Mouse (Mus musculus) hindbrain, embryonic 16.5 days (tissue): ENCODE data around the gene Kpnb1. TPM values are rescaled to one million over a fixed set of nuclear protein-coding genes. Genes with fewer than 3 reads are reported as not detected.

Experiments used
- ATAC-seq: fragments of 200-750 bp; cut with Nextera tagmentation; 2 replicates; pipeline ENCODE4 v1.8.0; 2017; ENCODE audit warnings: moderate TSS enrichment, moderate library complexity
- H3K27ac ChIP-seq: fragments of 300-500 bp; sonication (generic); 2 replicates; pipeline ENCODE4 v1.5.1; 2014; ENCODE audit warnings: low read depth, mild to moderate bottlenecking, control low read depth, low read length, moderate library complexity
- H3K27me3 ChIP-seq: fragments of 300-500 bp; sonication (generic); replicated peaks from 2 replicates; pipeline ENCODE4 v1.6.1; 2014; ENCODE audit warnings: low read length; ENCODE audit not compliant: control insufficient read depth, insufficient read depth
- H3K36me3 ChIP-seq: fragments of 300-500 bp; sonication (generic); 2 replicates; pipeline ENCODE4 v1.6.1; 2014; ENCODE audit warnings: mild to moderate bottlenecking, low read length, moderate library complexity, mixed read lengths; ENCODE audit not compliant: control insufficient read depth, insufficient read depth
- H3K4me1 ChIP-seq: fragments of 300-500 bp; sonication (generic); 2 replicates; pipeline ENCODE4 v1.6.1; 2014; ENCODE audit warnings: low read depth, low read length; ENCODE audit not compliant: control insufficient read depth, insufficient read depth
- H3K4me2 ChIP-seq: fragments of 300-500 bp; sonication (generic); 2 replicates; pipeline ENCODE4 v1.6.1; 2014; ENCODE audit warnings: mild to moderate bottlenecking, low read length, control low read depth, moderate library complexity
- H3K4me3 ChIP-seq: fragments of 300-500 bp; sonication (generic); 2 replicates; pipeline ENCODE4 v1.5.1; 2014; ENCODE audit warnings: mild to moderate bottlenecking, low read length, control low read depth, moderate library complexity
- H3K9ac ChIP-seq: fragments of 300-500 bp; sonication (generic); 2 replicates; pipeline ENCODE4 v1.6.1; 2014; ENCODE audit warnings: low read depth, mild to moderate bottlenecking, control low read depth, low read length, moderate library complexity
- H3K9me3 ChIP-seq: fragments of 300-500 bp; sonication (generic); 2 replicates; pipeline ENCODE4 v1.6.1; 2014; ENCODE audit warnings: mild to moderate bottlenecking, low read length, moderate library complexity; ENCODE audit not compliant: control insufficient read depth
- WGBS: fragments of 180-500 bp; shearing (Covaris S2); extraction: QIAGEN DNeasy Blood & Tissue Kit; methylation state at CpG from one replicate; pipeline ENCODE4 v1.1.7; 2014; 5-methylcytosine and 5-hydroxymethylcytosine counted together
- polyA plus RNA-seq: library from polyadenylated mRNA; unstranded; fragments of >200 nt; fragmentation: Nextera tagmentation; extraction: Ambion mirVana; gene quantifications from 2 replicates; pipeline ENCODE4 v1.2.1, GENCODE M21; 2015

Gene Kpnb1
- polyA plus RNA-seq, 1 experiment from 2014 or later: 29.7 TPM

DNA sequence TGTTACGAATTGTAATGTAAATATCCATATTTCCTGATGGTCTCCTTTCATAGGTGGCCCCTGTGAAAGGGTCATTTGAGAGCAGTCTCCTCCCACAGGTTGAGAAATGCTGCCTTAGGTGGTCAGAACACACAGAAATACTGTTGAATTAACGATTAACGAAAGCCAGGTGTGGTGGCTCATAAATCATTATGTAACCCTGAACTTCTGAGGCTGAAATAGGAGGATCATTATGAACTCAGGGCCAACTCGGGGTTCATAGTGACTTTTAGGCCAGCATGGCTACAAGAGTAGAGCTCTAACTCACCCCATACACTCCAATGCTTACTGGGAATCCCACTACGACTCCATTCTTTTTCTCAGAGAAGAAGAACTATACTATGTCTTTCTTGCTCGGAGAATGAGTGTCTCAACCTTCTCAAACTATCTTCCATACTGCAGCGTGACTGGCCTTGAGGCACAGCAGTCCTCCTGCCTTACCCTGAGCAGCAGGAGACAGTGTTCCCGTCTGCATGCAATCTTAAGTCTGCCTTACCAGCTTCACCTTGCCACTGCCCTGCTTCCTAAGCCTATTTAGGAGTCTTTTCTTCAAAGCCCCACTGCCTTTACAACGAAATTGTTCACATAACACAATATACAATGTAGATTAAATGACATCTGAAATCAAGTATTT lies 23.2 kb upstream of the Kpnb1 start:
- H3K36me3 ChIP-seq: peaks cover 32% of the 10 kb centered on the region
- ATAC-seq: no peak
- H3K4me3 ChIP-seq: no peak overlapping the region

GRCm38 (mm10) chr11:97207011-97207422 lies 19.3 kb upstream of the Kpnb1 start:
- no peak overlapping the region for H3K9ac ChIP-seq
- H3K27ac ChIP-seq: no peak overlapping the region
- peaks cover 15% of the 10 kb centered on the region for H3K36me3 ChIP-seq
- H3K27me3 ChIP-seq: no peaks in the 10 kb centered on the region
- 75% methylated on average over 8 of the region's 8 CpGs for WGBS
- H3K9me3 ChIP-seq: no peaks in the 10 kb centered on the region
- no peak for ATAC-seq
- H3K4me1 ChIP-seq: no peaks in the 10 kb centered on the region
- no peak overlapping the region for H3K4me2 ChIP-seq
- no peak overlapping the region for H3K4me3 ChIP-seq

More for the DNA sequence above, 23.2 kb upstream of the Kpnb1 start:
- 93% methylated on average over 9 of the region's 9 CpGs for WGBS
- H3K9ac ChIP-seq: no peak overlapping the region
- H3K4me2 ChIP-seq: no peak overlapping the region
- H3K27me3 ChIP-seq: no peaks in the 10 kb centered on the region
- H3K9me3 ChIP-seq: no peaks in the 10 kb centered on the region
- no peaks in the 10 kb centered on the region for H3K4me1 ChIP-seq
- no peak overlapping the region for H3K27ac ChIP-seq

GRCm38 (mm10) chr11:97199519-97199918 lies 11.8 kb upstream of the Kpnb1 start:
- WGBS: 81% methylated on average over 6 of the region's 6 CpGs
- no peaks in the 10 kb centered on the region for H3K4me1 ChIP-seq

GRCm38 (mm10) chr11:97198601-97199000 lies 10.9 kb upstream of the Kpnb1 start:
- no peak overlapping the region for H3K9ac ChIP-seq
- no peak overlapping the region for H3K4me2 ChIP-seq
- WGBS: 10% methylated on average over 5 of the region's 5 CpGs
- no peak overlapping the region for H3K27ac ChIP-seq
- ATAC-seq: no peak
- no peaks in the 10 kb centered on the region for H3K4me1 ChIP-seq
- no peaks in the 10 kb centered on the region for H3K36me3 ChIP-seq
- no peak overlapping the region for H3K4me3 ChIP-seq
- no peaks in the 10 kb centered on the region for H3K9me3 ChIP-seq
- no peaks in the 10 kb centered on the region for H3K27me3 ChIP-seq

More at GRCm38 (mm10) chr11:97199519-97199918, 11.8 kb upstream of the Kpnb1 start:
- Histone ChIP-seq H3K27ac (no peak overlapping the region), H3K9ac (no peak overlapping the region), H3K4me3 (no peak overlapping the region), H3K36me3 (no peaks in the 10 kb centered on the region), H3K9me3 (no peaks in the 10 kb centered on the region), H3K4me2 (no peak overlapping the region), H3K27me3 (no peaks in the 10 kb centered on the region)
- no peak for ATAC-seq

DNA sequence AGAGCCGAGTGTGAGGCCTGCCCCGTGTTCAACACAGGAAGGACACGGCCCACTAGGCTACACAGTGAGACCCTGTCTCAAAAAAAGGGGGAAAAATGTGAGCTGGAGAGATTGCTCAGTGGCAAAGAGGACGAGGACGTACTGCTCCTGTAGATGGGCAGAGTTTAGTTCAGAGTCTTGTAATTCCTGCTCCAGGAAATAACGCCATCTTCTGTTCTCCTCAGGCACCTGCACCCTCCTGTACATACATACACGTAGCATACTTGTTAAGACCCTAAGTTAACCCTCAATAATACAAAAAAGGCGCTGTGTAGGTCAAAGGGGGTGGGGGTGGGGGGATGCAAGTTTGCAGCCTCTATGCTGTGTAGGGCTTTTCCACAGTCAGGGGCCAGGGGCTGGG lies 9.3 kb upstream of the Kpnb1 start:
- Histone ChIP-seq H3K4me3 (no peak overlapping the region), H3K27me3 (no peaks in the 10 kb centered on the region), H3K27ac (no peak overlapping the region), H3K4me1 (no peaks in the 10 kb centered on the region), H3K36me3 (no peaks in the 10 kb centered on the region), H3K9me3 (no peaks in the 10 kb centered on the region), H3K9ac (no peak overlapping the region), H3K4me2 (no peak overlapping the region)
- ATAC-seq: no peak
- 84% methylated on average over 8 of the region's 8 CpGs for WGBS

DNA sequence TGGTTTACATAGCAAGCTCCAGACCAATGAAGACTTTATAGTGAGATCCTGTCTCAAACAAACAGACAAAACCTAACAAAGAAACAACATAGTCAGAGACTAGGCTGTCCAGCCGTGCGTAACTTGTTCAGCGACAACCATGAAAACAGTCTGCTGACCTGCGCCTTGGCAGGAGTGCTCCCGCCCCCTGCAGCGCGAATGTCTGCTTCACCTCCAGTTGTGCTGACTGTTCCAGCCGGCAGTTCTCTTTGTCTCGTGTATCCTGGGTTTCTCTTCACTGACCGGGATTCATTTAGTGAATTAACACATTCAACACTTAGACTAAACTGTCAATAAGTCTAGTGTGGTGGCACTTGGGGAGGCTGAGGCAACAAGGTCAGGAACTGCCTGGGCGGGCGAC lies 8.9 kb upstream of the Kpnb1 start:
- no peak for ATAC-seq
- Histone ChIP-seq H3K27me3 (no peaks in the 10 kb centered on the region), H3K9me3 (no peaks in the 10 kb centered on the region), H3K36me3 (no peaks in the 10 kb centered on the region), H3K27ac (no peak overlapping the region), H3K4me1 (no peaks in the 10 kb centered on the region), H3K4me3 (no peak overlapping the region), H3K9ac (no peak overlapping the region), H3K4me2 (no peak overlapping the region)
- 56% methylated on average over 12 of the region's 12 CpGs for WGBS

DNA sequence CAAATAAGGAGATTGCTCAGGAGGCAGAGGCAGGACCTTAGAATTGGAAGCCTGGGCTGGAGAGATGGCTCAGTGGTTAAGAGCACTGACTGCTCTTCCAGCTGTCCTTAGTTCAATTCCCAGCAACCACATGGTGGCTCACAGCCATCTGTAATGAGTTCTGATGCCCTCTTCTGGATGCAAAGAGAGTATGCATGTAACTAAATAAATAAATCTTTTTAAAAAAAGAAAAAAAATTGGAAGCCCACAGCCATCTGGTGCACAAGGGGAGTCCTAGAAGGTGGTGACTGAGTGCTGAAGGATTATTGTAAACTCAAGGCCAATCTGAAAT lies 4.9 kb upstream of the Kpnb1 start:
- Histone ChIP-seq H3K9me3 (no peaks in the 10 kb centered on the region), H3K27ac (no peak overlapping the region), H3K4me1 (peaks cover 6% of the 10 kb centered on the region), H3K4me2 (no peak overlapping the region), H3K4me3 (no peak overlapping the region), H3K9ac (no peak overlapping the region), H3K27me3 (no peaks in the 10 kb centered on the region), H3K36me3 (no peaks in the 10 kb centered on the region)
- ATAC-seq: no peak

DNA sequence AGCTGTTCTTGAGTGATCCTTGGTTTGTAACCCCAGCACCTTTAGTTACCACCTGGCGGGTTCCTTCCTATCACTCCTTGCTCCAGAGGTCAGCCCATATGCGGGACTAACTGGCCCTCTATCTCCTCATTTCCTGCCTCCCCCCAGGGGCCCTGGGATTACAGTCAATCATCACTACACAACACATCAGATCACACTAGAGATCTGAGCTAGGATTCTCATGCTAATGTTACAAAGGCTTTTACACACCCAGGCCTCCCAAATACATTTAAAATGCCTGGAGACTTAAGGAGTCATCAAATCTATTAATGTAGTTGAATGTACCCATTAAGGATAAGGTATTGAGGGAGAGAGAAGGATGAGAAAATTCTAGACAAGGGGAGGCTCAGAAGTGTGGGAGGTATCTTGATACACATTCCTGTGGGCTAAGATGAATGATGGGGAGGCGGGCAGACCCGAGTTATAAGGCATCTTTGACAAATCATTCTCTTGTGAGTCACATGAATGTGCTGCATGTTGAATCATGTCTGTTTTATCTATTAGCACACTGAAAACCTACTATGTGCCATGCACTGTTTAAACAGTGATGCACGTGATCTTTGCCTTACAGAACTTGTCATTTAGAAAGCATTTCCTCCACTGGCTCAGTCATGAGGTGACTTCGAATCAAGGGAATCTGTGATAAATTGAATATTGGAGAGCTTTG lies 4.4 kb upstream of the Kpnb1 start:
- Histone ChIP-seq H3K4me2 (no peak overlapping the region), H3K36me3 (no peaks in the 10 kb centered on the region), H3K9me3 (no peaks in the 10 kb centered on the region), H3K9ac (no peak overlapping the region), H3K4me3 (no peak overlapping the region), H3K27me3 (no peaks in the 10 kb centered on the region), H3K27ac (no peak overlapping the region), H3K4me1 (peaks cover 6% of the 10 kb centered on the region)
- ATAC-seq: no peak
- WGBS: 81% methylated on average over 6 of the region's 6 CpGs

GRCm38 (mm10) chr11:97190992-97191391 lies 3.3 kb upstream of the Kpnb1 start:
- Histone ChIP-seq H3K4me3 (no peak overlapping the region), H3K36me3 (no peaks in the 10 kb centered on the region), H3K4me1 (peaks cover 13% of the 10 kb centered on the region), H3K9ac (no peak overlapping the region), H3K27ac (no peak overlapping the region), H3K27me3 (no peaks in the 10 kb centered on the region), H3K4me2 (no peak overlapping the region), H3K9me3 (no peaks in the 10 kb centered on the region)
- 91% methylated on average over 6 of the region's 6 CpGs for WGBS
- no peak for ATAC-seq
